Mouse (Mus musculus) kidney, postnatal 10 days (tissue): ENCODE results near the gene Twist2.

Source experiments
- DNase-seq: peaks from one replicate; pipeline ENCODE4 v3.0.0; 2021; ENCODE audit warnings: mixed read lengths

Gene Twist2

DNA sequence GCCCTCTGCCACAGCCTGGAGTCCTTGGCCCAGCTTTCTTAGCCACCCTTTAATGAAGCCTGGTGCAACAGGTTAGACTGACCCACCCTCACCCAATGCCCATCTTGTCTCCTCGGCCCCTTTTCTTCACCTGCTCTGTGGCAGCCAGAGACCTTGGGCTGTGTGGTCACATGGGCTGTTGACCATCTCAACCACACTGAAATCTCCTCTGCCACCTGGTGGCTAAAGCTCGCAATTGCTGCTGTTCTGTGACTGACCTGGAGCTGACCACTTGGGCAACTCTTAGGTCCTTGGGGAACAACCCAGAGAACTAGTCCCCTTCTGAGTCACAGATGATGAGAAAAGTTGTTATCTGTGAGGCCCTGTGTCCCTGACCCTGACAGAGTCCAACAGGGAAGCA lies 73.4 kb downstream of the Twist2 start:
- DNase-seq, result peak; percentile 85

DNA sequence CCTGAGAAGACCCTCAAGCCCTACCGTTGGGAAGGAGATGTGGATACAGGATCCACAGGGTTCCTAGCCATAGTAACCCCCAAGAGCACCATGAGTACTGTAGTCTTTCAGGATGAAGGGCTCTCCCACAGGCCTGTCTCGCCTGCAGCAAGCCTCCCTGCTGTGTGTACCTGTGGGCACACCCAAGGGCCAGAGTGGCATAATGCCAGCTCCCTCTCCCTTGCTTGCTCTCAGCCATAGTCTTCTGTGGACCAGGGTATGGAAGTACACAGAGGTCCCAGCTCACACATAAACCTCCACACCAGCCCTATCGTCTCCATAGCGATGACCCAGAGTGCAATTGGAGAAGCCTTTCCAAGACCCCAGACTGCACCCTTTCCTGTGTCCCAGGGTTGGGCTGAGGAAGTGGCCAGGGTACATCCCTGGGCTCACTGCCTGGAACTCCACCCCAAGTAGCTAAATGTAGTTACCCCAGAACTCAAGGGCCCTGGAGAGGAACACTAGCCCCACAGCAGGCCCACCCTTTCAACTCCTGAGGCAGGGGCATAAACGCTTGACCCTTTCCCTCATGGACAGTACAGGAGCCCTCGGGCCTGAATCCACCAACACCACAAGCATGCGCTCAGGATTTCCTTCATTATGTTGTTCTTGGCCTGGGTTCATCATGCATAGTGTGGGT lies 73.9 kb downstream of the Twist2 start:
- DNase-seq, result no peak

DNA sequence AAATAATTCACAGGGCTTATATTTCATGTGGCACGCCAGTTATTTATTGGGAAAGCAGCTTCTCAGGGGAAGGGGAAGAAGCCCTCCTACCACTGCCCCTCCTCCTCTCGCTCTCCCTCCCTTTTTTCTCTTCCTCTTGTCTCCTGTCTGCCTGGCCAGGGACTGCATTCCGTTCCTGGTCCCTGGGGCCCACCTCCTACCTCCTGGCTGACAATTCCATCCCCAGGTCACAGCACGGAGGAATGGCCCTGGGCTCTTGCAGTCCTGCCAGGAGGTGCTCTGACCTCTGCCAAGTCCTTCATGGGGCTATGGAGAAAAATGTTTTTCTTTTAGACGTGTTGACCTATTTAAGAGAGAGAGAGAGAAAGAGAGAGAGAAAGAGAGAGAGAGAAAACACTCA lies 77.4 kb downstream of the Twist2 start:
- DNase-seq, result no peak

DNA sequence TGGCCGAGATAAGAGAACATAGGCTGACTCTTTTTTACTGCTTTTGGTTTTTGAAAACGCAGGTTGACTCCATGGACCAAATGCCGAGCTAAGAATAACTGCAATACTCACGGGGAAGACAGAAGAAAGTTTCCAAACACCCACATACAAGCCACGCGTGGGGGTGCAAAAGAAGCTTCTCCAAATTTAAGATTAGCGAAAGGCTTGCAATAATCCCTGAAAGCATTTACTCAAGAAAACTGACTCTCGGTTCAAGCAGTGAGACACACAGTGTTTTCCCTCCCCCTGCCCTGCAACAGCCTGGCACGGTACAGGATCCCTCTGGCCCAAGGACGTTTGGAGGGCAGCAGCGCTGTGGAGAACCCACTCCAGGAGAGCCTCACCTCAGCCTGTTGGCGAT lies 78.9 kb downstream of the Twist2 start:
- no peak for DNase-seq

DNA sequence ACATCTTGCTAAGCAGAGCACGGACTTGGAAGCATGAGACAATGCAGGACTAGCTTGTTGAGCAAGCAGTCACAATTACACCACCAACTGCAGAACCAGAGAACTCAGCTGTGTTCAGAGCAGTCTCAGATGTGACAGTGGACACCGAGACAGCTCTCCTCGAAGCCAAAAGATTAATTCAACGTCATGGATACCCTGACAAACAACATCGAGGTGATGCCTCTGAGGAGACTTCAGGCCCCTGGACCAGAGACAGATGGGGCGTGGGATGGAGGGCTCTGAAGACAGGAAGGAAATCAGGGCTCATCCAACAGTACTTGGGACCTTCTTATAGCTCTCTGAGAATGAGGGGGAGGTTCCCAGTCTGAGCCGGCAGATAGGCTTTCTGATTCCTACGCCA lies 79.6 kb downstream of the Twist2 start:
- no peak for DNase-seq

DNA sequence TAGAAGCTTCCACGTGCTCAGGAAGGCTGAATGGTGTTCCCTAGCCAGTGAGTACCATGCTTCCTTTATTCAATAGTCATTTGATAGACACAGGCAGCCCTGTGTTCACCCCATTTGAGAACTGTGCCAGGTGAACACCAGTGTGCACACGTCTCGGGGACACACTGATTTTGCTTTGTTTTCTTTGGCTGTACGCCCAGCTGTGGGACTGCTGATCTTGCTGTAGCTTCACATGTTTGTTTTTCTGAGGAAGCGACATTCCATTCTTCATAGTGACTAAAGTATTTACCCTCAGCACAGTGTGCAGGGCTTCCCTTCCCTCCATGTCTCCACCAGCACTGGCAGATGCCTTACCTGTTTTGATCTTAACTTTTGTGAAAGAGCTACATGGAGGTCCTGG lies 81.9 kb downstream of the Twist2 start:
- peak; percentile 61 for DNase-seq

DNA sequence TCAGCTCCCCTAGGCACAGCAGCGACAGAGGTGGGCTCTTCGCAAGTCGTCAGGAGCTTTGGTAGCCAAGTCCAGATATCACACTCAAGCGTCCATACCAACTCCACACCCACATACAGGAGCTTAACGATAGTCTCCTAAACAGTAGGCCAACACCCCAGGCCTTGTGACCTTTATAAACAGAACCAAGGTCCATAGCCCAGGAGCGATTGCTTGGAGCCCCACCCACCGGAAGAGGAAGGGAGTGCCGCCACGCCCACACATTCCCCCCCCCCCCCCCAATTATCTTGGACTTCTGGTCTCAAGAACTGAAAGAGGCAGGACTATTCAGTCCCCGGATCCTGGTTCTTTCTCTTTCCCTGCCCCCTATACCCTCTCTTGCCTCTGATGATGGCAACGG lies 92.3 kb downstream of the Twist2 start:
- DNase-seq, result no peak

DNA sequence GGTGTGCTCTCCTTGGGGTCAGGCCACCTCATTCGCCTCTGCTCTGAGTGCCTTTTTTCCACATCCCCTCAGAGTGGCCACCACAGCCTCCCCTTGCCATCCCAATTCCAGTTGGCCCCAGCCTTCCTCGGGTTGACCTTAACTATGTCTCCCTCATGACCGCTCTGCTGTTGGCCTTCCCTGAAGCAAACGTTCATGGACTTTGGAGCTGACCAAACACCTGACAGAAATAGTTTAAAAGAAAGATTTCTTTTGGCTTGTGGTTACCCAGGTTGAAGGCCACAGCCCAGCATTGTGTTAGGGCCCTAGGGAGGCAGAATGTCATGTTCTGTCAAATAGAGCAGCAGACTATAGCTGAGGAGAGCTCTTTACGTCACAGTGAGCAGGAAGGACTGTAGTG lies 93.0 kb downstream of the Twist2 start:
- DNase-seq, result no peak

DNA sequence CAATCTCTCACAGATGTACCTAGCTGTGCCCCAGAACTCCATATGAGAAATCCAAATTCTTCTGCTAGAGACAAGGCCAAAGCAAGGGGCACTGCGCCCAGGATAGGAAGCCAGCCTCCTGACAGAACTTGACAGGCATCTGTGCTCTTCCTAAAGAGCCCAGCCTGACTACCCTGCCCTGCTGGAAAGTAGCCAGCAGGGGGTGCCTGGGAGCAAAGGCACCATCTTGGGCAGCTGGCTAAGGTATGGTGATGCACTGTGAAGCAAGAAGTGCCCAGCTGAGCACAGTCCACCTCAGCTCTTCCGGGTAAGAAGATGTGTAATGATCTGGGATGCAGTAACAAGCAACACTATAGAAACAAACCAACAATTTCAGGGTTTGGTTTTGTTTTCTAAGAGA lies 95.8 kb downstream of the Twist2 start:
- no peak for DNase-seq
